Mouse (Mus musculus): ENCODE measurements around the gene Dip2b.

DNA sequence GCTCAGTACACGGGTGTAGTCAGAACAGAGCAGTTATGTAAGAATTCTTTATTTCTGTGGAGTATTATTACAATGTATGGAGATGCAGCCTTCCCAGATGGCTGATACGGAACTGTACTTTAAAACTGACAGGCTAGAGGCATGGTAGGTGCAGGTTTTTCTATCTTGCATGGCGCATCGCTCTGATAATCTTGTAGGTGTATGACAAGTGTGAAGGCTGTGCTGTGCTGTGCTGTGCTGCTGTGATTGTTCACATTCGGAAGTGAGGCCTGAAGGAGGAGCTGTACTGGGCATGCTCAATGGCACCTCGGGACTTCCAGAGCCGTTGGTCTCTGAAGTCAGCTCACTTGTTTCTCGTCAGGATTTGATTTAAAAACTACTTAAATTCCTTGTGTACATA, 31.6 kb downstream of the Dip2b start:
- no peak for TF ChIP-seq POLR2A (IDR thresholded peaks at IDR 0.05; ENCODE audit: extremely low read depth, insufficient read depth, low read length)
- TF ChIP-seq CTCF (IDR thresholded peaks at IDR 0.05; ENCODE audit: extremely low read depth, insufficient read depth, low read length), result no peak
